Mouse (Mus musculus) neural tube, embryonic 14.5 days (tissue): ENCODE results near the gene Ccdc92b. TPM values are rescaled to one million over a fixed set of nuclear protein-coding genes. Genes with fewer than 3 reads are reported as not detected.

Experiments used
- ATAC-seq: fragments of 200-750 bp; cut with Nextera tagmentation; 2 replicates; pipeline ENCODE4 v1.8.0; 2017; ENCODE audit warnings: low read depth, mild to moderate bottlenecking, moderate TSS enrichment, moderate library complexity
- H3K27ac ChIP-seq: fragments of 300-500 bp; sonication (generic); 2 replicates; pipeline ENCODE4 v1.5.1; 2014; ENCODE audit warnings: low read depth, mild to moderate bottlenecking, control low read depth, low read length, moderate library complexity, mixed read lengths
- H3K27me3 ChIP-seq: fragments of 300-500 bp; sonication (generic); 2 replicates; pipeline ENCODE4 v1.6.1; 2014; ENCODE audit warnings: low read length; ENCODE audit not compliant: control insufficient read depth, insufficient read depth
- H3K36me3 ChIP-seq: fragments of 300-500 bp; sonication (generic); 2 replicates; pipeline ENCODE4 v1.6.1; 2014; ENCODE audit warnings: low read length, mixed read lengths; ENCODE audit not compliant: control insufficient read depth, insufficient read depth
- H3K4me1 ChIP-seq: fragments of 300-500 bp; sonication (generic); 2 replicates; pipeline ENCODE4 v1.6.1; 2014; ENCODE audit warnings: low read length; ENCODE audit not compliant: control insufficient read depth, insufficient read depth
- H3K4me2 ChIP-seq: fragments of 300-500 bp; sonication (generic); 2 replicates; pipeline ENCODE4 v1.6.1; 2014; ENCODE audit warnings: mild to moderate bottlenecking, low read depth, low read length, control low read depth
- H3K4me3 ChIP-seq: fragments of 300-500 bp; sonication (generic); 2 replicates; pipeline ENCODE4 v1.5.1; 2014; ENCODE audit warnings: low read depth, low read length, control low read depth, mixed read lengths
- H3K9ac ChIP-seq: fragments of 300-500 bp; sonication (generic); replicated peaks from 2 replicates; pipeline ENCODE4 v1.6.1; 2014; ENCODE audit warnings: low read depth, mild to moderate bottlenecking, control low read depth, low read length, mixed read lengths
- H3K9me3 ChIP-seq: fragments of 300-500 bp; sonication (generic); 2 replicates; pipeline ENCODE4 v1.6.1; 2016; ENCODE audit warnings: low read length; ENCODE audit not compliant: control insufficient read depth
- WGBS: fragments of 180-500 bp; shearing (Covaris S2); extraction: QIAGEN DNeasy Blood & Tissue Kit; methylation state at CpG from one replicate; pipeline ENCODE4 v1.1.7; 2014; 5-methylcytosine and 5-hydroxymethylcytosine counted together
- polyA plus RNA-seq: library from polyadenylated mRNA; unstranded; fragments of >200 nt; fragmentation: Nextera tagmentation; extraction: Ambion mirVana; gene quantifications from 2 replicates; pipeline ENCODE4 v1.2.1, GENCODE M21; 2014

Gene Ccdc92b
- polyA plus RNA-seq, 1 experiment from 2014 or later, result 4.1 TPM

GRCm38 (mm10) chr11:74625333-74625732, 5.9 kb downstream of the Ccdc92b start:
- H3K27me3 ChIP-seq, result no peaks in the 10 kb centered on the region; the same call in 1 of the 2 replicates
- H3K9me3 ChIP-seq, result no peaks in the 10 kb centered on the region
- no peak overlapping the region for H3K27ac ChIP-seq
- ATAC-seq, result no peak
- no peak overlapping the region for H3K9ac ChIP-seq
- H3K36me3 ChIP-seq, result no peaks in the 10 kb centered on the region
- H3K4me2 ChIP-seq, result no peak overlapping the region
- H3K4me1 ChIP-seq, result no peaks in the 10 kb centered on the region
- H3K4me3 ChIP-seq, result no peak overlapping the region

- WGBS, result 82% methylated on average over 3 of the region's 3 CpGs
- no peaks in the 10 kb centered on the region for H3K27me3 ChIP-seq
- no peaks in the 10 kb centered on the region for H3K4me1 ChIP-seq
- H3K4me2 ChIP-seq, result no peak overlapping the region
- no peaks in the 10 kb centered on the region for H3K36me3 ChIP-seq
- H3K27ac ChIP-seq, result no peak overlapping the region
- no peak overlapping the region for H3K4me3 ChIP-seq
- ATAC-seq, result no peak
- no peaks in the 10 kb centered on the region for H3K9me3 ChIP-seq
- no peak overlapping the region for H3K9ac ChIP-seq
Measured at GRCm38 (mm10) chr11:74627481-74627880, 8.1 kb downstream of the Ccdc92b start.

- H3K27me3 ChIP-seq, result no peaks in the 10 kb centered on the region
- H3K4me3 ChIP-seq, result no peak overlapping the region
- H3K27ac ChIP-seq, result no peak overlapping the region
- whole genome bisulfite sequencing, result 66% methylated on average over 7 of the region's 7 CpGs
- ATAC-seq, result no peak
- H3K36me3 ChIP-seq, result no peaks in the 10 kb centered on the region
- peaks cover under 1% of the 10 kb centered on the region for H3K4me1 ChIP-seq
- no peaks in the 10 kb centered on the region for H3K9me3 ChIP-seq
- no peak overlapping the region for H3K9ac ChIP-seq
- no peak overlapping the region for H3K4me2 ChIP-seq
Measured at GRCm38 (mm10) chr11:74631880-74632789, 12.7 kb downstream of the Ccdc92b start.

GRCm38 (mm10) chr11:74634490-74635275, 15.3 kb downstream of the Ccdc92b start:
- ATAC-seq, result no peak
- 66% methylated on average over 5 of the region's 5 CpGs for WGBS

GRCm38 (mm10) chr11:74637486-74637885, 18.1 kb downstream of the Ccdc92b start:
- Histone ChIP-seq H3K4me3 (peak overlapping the region; percentile 63), H3K9ac (peak overlapping the region; percentile 82), H3K4me1 (peaks cover 9% of the 10 kb centered on the region), H3K36me3 (no peaks in the 10 kb centered on the region), H3K9me3 (no peaks in the 10 kb centered on the region), H3K4me2 (peak overlapping the region; percentile 84), H3K27me3 (no peaks in the 10 kb centered on the region), H3K27ac (peak overlapping the region; percentile 87)
- peak; percentile 30; the same call in 1 of the 2 replicates for ATAC-seq
- WGBS, result 20% methylated on average over 8 of the region's 8 CpGs

More at GRCm38 (mm10) chr11:74634490-74635275, 15.3 kb downstream of the Ccdc92b start:
- no peak overlapping the region for H3K27ac ChIP-seq
- peaks cover 9% of the 10 kb centered on the region for H3K4me1 ChIP-seq
- H3K9ac ChIP-seq, result no peak overlapping the region
- H3K4me3 ChIP-seq, result no peak overlapping the region
- H3K4me2 ChIP-seq, result no peak overlapping the region
- no peaks in the 10 kb centered on the region for H3K36me3 ChIP-seq
- no peaks in the 10 kb centered on the region for H3K27me3 ChIP-seq
- no peaks in the 10 kb centered on the region for H3K9me3 ChIP-seq

GRCm38 (mm10) chr11:74637971-74638790, 18.8 kb downstream of the Ccdc92b start:
- Histone ChIP-seq H3K9ac (peak overlapping the region; percentile 82), H3K36me3 (no peaks in the 10 kb centered on the region), H3K4me2 (peak overlapping the region; percentile 84), H3K4me3 (peak overlapping the region; percentile 63), H3K4me1 (peaks cover 9% of the 10 kb centered on the region), H3K27ac (peak overlapping the region; percentile 87), H3K9me3 (no peaks in the 10 kb centered on the region), H3K27me3 (no peaks in the 10 kb centered on the region)
- under 1% methylated on average over 84 of the region's 86 CpGs for WGBS
- ATAC-seq, result peak; percentile 87

- Histone ChIP-seq H3K4me2 (peak overlapping the region; percentile 84), H3K27ac (peak overlapping the region; percentile 87), H3K27me3 (no peaks in the 10 kb centered on the region), H3K9ac (peak overlapping the region; percentile 82), H3K4me1 (peaks cover 9% of the 10 kb centered on the region), H3K4me3 (peak overlapping the region; percentile 63), H3K36me3 (no peaks in the 10 kb centered on the region), H3K9me3 (no peaks in the 10 kb centered on the region)
- ATAC-seq, result peak; percentile 28
- 11% methylated on average over 9 of the region's 9 CpGs for WGBS
Measured at GRCm38 (mm10) chr11:74638791-74639411, 19.5 kb downstream of the Ccdc92b start.

GRCm38 (mm10) chr11:74639628-74640027, 20.2 kb downstream of the Ccdc92b start:
- Histone ChIP-seq H3K9ac (no peak overlapping the region), H3K27ac (no peak overlapping the region), H3K4me2 (no peak overlapping the region), H3K9me3 (no peaks in the 10 kb centered on the region), H3K36me3 (no peaks in the 10 kb centered on the region), H3K27me3 (no peaks in the 10 kb centered on the region), H3K4me1 (peaks cover 9% of the 10 kb centered on the region), H3K4me3 (no peak overlapping the region)
- no peak for ATAC-seq
- 76% methylated on average over 1 of the region's 1 CpGs for WGBS
